Mouse (Mus musculus) midbrain, embryonic 10.5 days (tissue): ENCODE measurements at regions not wholly inside any gene's neighbourhood (a gene's known extent, or its start where the extent isn't known, plus 50 kb on each side); places are given as distances from the start of the nearest gene placed in this dataset. TPM values are rescaled to one million over a fixed set of nuclear protein-coding genes. Genes with fewer than 3 reads are reported as not detected.

Source experiments
- DNase-seq: peaks from one replicate; pipeline ENCODE4 v3.0.0-alpha.2; 2017; ENCODE audit warnings: low spot score
- H3K27ac ChIP-seq: fragments of 300-500 bp; sonication (generic); replicated peaks from 2 replicates; pipeline ENCODE4 v1.5.1; 2016; ENCODE audit warnings: mild to moderate bottlenecking
- H3K27me3 ChIP-seq: fragments of 300-500 bp; sonication (generic); 2 replicates; pipeline ENCODE4 v1.6.1; 2016; ENCODE audit warnings: low read depth, mild to moderate bottlenecking; ENCODE audit not compliant: poor library complexity, severe bottlenecking
- H3K36me3 ChIP-seq: fragments of 300-500 bp; sonication (generic); 2 replicates; pipeline ENCODE4 v1.6.1; 2016; ENCODE audit warnings: mild to moderate bottlenecking, moderate library complexity
- H3K4me1 ChIP-seq: fragments of 300-500 bp; sonication (generic); 2 replicates; pipeline ENCODE4 v1.6.1; 2016
- H3K4me3 ChIP-seq: fragments of 300-500 bp; sonication (generic); 2 replicates; pipeline ENCODE4 v1.5.1; 2016; ENCODE audit warnings: mild to moderate bottlenecking, moderate library complexity
- H3K9me3 ChIP-seq: fragments of 300-500 bp; sonication (generic); replicated peaks from 2 replicates; pipeline ENCODE4 v1.6.1; 2016; ENCODE audit warnings: mild to moderate bottlenecking
- WGBS: fragments of 180-500 bp; shearing (Covaris S2); methylation state at CpG from one replicate; pipeline ENCODE4 v1.1.7; 2016; 5-methylcytosine and 5-hydroxymethylcytosine counted together
- microRNA counts: library from miRNA; unstranded; fragments of <30 nt; microRNA quantifications from one replicate; lab custom pipeline; 2017
- microRNA-seq: library from miRNA; unstranded; fragments of <30 nt; microRNA quantifications from one replicate; pipeline ENCODE4, GENCODE M21; 2017

DNA sequence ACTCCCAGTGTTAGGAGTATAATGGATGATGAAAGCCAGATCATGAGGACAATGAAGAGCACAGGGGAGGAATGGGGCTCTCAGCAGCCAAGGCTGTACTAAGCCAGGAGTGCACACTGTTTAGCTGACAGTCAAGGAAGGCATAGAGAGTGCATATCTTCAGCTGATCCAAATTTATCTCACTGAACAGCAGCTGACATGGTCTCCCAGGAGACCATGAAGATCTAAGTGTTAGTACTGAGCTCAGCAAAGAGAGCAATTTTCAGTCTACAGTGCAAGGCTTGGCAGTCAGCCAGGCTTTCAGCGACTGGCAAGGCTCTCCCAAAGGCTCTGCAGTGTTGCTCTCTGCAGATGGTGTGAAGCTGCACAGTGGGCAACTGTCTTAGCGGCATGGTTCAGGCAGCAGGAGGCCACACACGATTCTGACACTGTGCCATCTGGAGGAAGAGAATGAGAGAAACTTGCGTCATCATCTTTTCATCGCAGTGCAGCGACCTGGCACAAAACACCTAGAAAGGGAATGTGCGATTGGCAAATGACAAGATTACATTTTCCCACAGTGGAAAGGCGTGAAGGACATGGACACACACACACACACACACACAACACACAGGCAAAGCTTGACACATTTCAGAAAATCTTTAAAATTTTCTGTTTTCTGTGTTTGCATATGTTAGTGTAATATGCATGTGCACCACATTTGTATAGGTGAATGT is 66.7 kb upstream of the Zcchc13 start:
- peaks cover 23% of the 10 kb centered on the region for H3K36me3 ChIP-seq
- H3K27me3 ChIP-seq: no peaks in the 10 kb centered on the region
- no peak overlapping the region for H3K27ac ChIP-seq
- DNase-seq: no peak
- H3K4me1 ChIP-seq: no peaks in the 10 kb centered on the region
- 87% methylated on average over 8 of the region's 8 CpGs for WGBS
- 0 out of 2 replicates have a peak, but pooled peaks cover 3% of the 10 kb centered on the region for H3K9me3 ChIP-seq
- H3K4me3 ChIP-seq: no peak overlapping the region

DNA sequence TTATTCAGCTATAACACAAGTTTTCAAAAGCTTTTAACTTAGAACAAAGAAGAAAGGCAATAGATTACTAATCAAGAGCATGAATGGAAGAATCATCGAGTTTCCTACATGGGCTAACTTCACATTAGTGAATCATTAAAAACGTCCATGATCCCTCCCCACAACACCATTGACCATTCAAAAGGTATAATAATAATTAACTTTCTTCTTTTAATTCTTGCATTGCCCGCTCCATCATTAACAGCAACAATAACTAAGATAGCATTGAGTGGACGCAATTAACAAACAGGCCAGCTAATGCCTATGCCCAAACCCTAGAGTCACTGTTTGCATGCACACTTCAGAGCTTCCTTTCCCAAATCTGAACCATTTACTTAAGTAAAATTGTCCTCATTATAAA is 57.0 kb upstream of the Zcchc13 start:
- no peaks in the 10 kb centered on the region for H3K4me1 ChIP-seq
- no peaks in the 10 kb centered on the region for H3K27me3 ChIP-seq
- no peak for DNase-seq
- 91% methylated on average over 4 of the region's 4 CpGs for WGBS
- peaks cover 34% of the 10 kb centered on the region for H3K36me3 ChIP-seq
- H3K9me3 ChIP-seq: no peaks in the 10 kb centered on the region
- H3K27ac ChIP-seq: no peak overlapping the region
- H3K4me3 ChIP-seq: no peak overlapping the region

DNA sequence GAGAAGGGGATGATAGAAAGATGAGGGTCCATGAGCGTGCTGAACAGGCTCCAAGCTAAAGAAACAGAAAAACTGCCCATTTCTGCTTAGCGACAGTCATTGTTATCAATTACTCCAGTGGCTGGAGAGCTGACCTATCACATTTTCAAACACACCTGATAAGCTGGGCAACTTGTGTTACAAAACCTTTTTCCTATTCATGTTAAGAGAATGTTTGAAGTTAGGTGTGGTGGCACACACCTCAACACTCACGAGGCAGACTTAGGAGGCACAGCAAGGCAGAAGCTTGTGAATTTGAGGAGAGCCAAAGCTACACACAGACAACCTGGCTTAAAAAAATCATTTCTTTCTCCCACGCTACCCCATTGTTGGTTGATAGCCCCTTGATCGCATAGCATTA is 50.9 kb upstream of the Zcchc13 start:
- no peak overlapping the region for H3K27ac ChIP-seq
- 93% methylated on average over 5 of the region's 5 CpGs for WGBS
- H3K9me3 ChIP-seq: no peaks in the 10 kb centered on the region
- H3K36me3 ChIP-seq: peaks cover 38% of the 10 kb centered on the region
- no peaks in the 10 kb centered on the region for H3K4me1 ChIP-seq
- no peak overlapping the region for H3K4me3 ChIP-seq
- DNase-seq: no peak
- H3K27me3 ChIP-seq: no peaks in the 10 kb centered on the region

MicroRNAs in the stretch of these regions (microRNA counts, 519-probe panel; counts per million panel counts)
- 5,654 counts per million, percentile 42 among the panel's probes with 10 or more counts for microRNA mmu-miR-374 (lab: Ali Mortazavi, UCI)
- microRNA mmu-miR-421 (lab: Ali Mortazavi, UCI): 2,974 counts per million, percentile 12 among the panel's probes with 10 or more counts

Small RNA genes in the stretch of these regions (microRNA-seq; reads per million reads assigned to microRNA genes)
- gene Mir374b (not detected), gene Mir374c (not detected), gene Mir421 (1,549 reads per million, percentile 80 among the genes with 10 or more reads in this experiment)
